Mouse (Mus musculus): ENCODE measurements around the gene Gpi1. TPM values are rescaled to one million over a fixed set of nuclear protein-coding genes. Genes with fewer than 3 reads are reported as not detected.

The Gpi1 gene
- total and polyA plus RNA-seq, 3 experiments: 278 to 693 (median 332) TPM

DNA sequence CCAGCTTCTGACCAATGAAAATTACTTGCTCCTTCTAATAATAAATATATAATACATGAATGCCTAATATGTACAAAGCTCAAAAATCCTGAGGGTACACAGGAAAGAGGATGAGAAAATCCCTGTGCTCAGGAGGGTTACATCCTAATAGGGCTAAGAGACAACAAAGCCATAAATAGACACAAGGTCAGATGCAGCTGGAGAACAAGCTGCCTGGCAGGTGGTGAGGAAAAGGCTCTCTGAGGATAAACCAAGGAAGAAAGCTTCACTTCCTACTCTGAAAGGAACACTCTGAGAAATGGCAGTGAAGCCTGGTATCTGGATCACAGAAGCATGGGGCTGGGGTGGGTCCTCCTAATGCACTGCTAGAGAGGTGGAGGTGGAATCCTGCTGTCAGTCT, 36.3 kb upstream of the Gpi1 start:
- DNase-seq (ENCODE audit: extremely low read depth): no peak
- H3K4me3 ChIP-seq (replicated peaks in 1 of 3; ENCODE audit: low read depth in 2 of 3, low read length in 2 of 3, poor library complexity in 1 of 3): no peak overlapping the region
- TF ChIP-seq SIN3A (IDR thresholded peaks at IDR 0.05; ENCODE audit: low read length): 0 out of 2 replicates have a peak, but pooled peaks have one; percentile 6
- TF ChIP-seq E2F4 (IDR thresholded peaks at IDR 0.05; ENCODE audit: insufficient replicate concordance, low read depth, low read length): no peak
- H3K9ac ChIP-seq (ENCODE audit: insufficient read depth, low read depth): no peak overlapping the region
- H3K4me1 ChIP-seq (ENCODE audit: control insufficient read depth in 1 of 2, insufficient read depth in 2 of 2): peaks cover 0 to 66% of the 10 kb centered on the region in 2 experiments; a peak in 3 of 4 replicates
- H3K27ac ChIP-seq (ENCODE audit: insufficient read depth, low read depth): no peak overlapping the region
- in situ Hi-C loops (cut with MboI; ENCODE audit: low pct_ligation_motif_present, low pct_unique_long_range_greater_than_20kb, low sequenced_read_pairs): loop anchor here (25.0 kb wide), 1 partner anchor 396 kb away; the partner anchor contains the start of gene Kctd15
- H3K27me3 ChIP-seq (replicated peaks): no peaks in the 10 kb centered on the region
- H3K9me3 ChIP-seq (replicated peaks; ENCODE audit: low read length): no peaks in the 10 kb centered on the region
- H3K36me3 ChIP-seq (replicated peaks in 1 of 2; ENCODE audit: control insufficient read depth in 1 of 2, insufficient read depth in 1 of 2, low read length in 1 of 2): peaks cover 3 to 19% of the 10 kb centered on the region in 2 experiments
- no peaks in the 10 kb centered on the region for H3K79me2 ChIP-seq (replicated peaks; ENCODE audit: control insufficient read depth, extremely low read depth, insufficient read depth, poor library complexity, severe bottlenecking)
- dilution Hi-C loops (cut with MboI; ENCODE audit: extremely low pct_ligation_motif_present, extremely low pct_unique_long_range_greater_than_20kb, low sequenced_read_pairs): no loop called here
- H3K4me2 ChIP-seq (ENCODE audit: insufficient read depth, low read depth, poor library complexity, severe bottlenecking): peak overlapping the region; percentile 46; the same call in 1 of the 2 replicates

DNA sequence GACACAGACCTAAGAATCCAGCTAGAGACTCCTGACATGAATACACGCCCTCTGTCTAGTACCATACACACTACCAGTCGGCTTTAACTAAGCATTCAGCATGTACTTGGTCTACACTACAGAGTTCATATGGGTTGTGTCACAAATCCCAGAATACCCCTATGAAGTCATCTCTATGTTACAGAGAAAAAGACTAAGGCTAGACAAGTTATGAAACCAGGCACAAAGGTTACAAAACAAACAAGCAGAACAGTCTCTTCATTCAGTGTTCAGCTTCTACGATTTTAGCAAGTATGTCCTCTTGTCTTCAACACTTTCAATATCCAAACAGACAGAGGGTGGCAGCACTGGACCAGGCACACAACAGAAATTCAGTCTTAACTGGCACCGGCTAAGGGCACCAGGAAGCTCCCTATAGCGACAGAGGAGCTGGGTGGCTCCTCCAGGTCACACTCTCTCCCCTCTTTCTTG, 35.8 kb upstream of the Gpi1 start:
- peaks cover 0 to 61% of the 10 kb centered on the region in 2 experiments; a peak in 3 of 4 replicates for H3K4me1 ChIP-seq (ENCODE audit: control insufficient read depth in 1 of 2, insufficient read depth in 2 of 2)
- peak overlapping the region in 1 of 3 experiments; percentile 13 for H3K4me3 ChIP-seq (replicated peaks in 1 of 3; ENCODE audit: low read depth in 2 of 3, low read length in 2 of 3, poor library complexity in 1 of 3)
- DNase-seq (ENCODE audit: extremely low read depth): peak; percentile 83
- peak overlapping the region; percentile 23; the same call in 1 of the 2 replicates for H3K9ac ChIP-seq (ENCODE audit: insufficient read depth, low read depth)
- dilution Hi-C loops (cut with MboI; ENCODE audit: extremely low pct_ligation_motif_present, extremely low pct_unique_long_range_greater_than_20kb, low sequenced_read_pairs): no loop called here
- H3K9me3 ChIP-seq (replicated peaks; ENCODE audit: low read length): no peaks in the 10 kb centered on the region
- no peaks in the 10 kb centered on the region for H3K79me2 ChIP-seq (replicated peaks; ENCODE audit: control insufficient read depth, extremely low read depth, insufficient read depth, poor library complexity, severe bottlenecking)
- peak overlapping the region; percentile 46 for H3K4me2 ChIP-seq (ENCODE audit: insufficient read depth, low read depth, poor library complexity, severe bottlenecking)
- H3K27me3 ChIP-seq (replicated peaks): no peaks in the 10 kb centered on the region
- peaks cover 3 to 22% of the 10 kb centered on the region in 2 experiments for H3K36me3 ChIP-seq (replicated peaks in 1 of 2; ENCODE audit: control insufficient read depth in 1 of 2, insufficient read depth in 1 of 2, low read length in 1 of 2)
- no peak overlapping the region for H3K27ac ChIP-seq (ENCODE audit: insufficient read depth, low read depth)
- in situ Hi-C loops (cut with MboI; ENCODE audit: low pct_ligation_motif_present, low pct_unique_long_range_greater_than_20kb, low sequenced_read_pairs): loop anchor here (25.0 kb wide), 1 partner anchor 396 kb away; the partner anchor contains the start of gene Kctd15
- TF ChIP-seq JUND (conservative IDR thresholded peaks at IDR 0.05; ENCODE audit: low read depth, low read length) (no peak), ETS1 (conservative IDR thresholded peaks at IDR 0.05; ENCODE audit: low read depth, low read length) (no peak), TCF12 (IDR thresholded peaks at IDR 0.05; ENCODE audit: low read depth, low read length) (no peak), ZNF384 (IDR thresholded peaks at IDR 0.05; ENCODE audit: low read depth, low read length) (no peak), MAZ (IDR thresholded peaks at IDR 0.05; ENCODE audit: low read depth, low read length) (no peak), GABPA (IDR thresholded peaks at IDR 0.05; ENCODE audit: insufficient replicate concordance, low read depth, low read length) (no peak), MAFK (IDR thresholded peaks at IDR 0.05; ENCODE audit: insufficient replicate concordance, low read length) (no peak), ELF1 (IDR thresholded peaks at IDR 0.05; ENCODE audit: low read depth, low read length) (peak; percentile 42; the same call in 1 of the 2 replicates), POLR2AphosphoS2 (IDR thresholded peaks at IDR 0.05; ENCODE audit: low read depth, low read length) (no peak), MXI1 (IDR thresholded peaks at IDR 0.05; ENCODE audit: low read depth, low read length) (0 out of 2 replicates have a peak, but pooled peaks have one; percentile 31), NRF1 (IDR thresholded peaks at IDR 0.05; ENCODE audit: low read depth, low read length) (no peak), CTCF (conservative IDR thresholded peaks at IDR 0.05 in 1 of 2, IDR thresholded peaks at IDR 0.05 in 1 of 2; ENCODE audit: low read depth in 2 of 2, low read length in 2 of 2) (peak; percentile 17 to 92; a peak in 3 of 4 replicates), IRF4 (IDR thresholded peaks at IDR 0.05; ENCODE audit: low read depth, low read length) (no peak), BHLHE40 (IDR thresholded peaks at IDR 0.05; ENCODE audit: low read depth, low read length) (no peak), NELFE (IDR thresholded peaks at IDR 0.05; ENCODE audit: low read depth, low read length) (peak; percentile 19; the same call in 1 of the 2 replicates), SMC3 (IDR thresholded peaks at IDR 0.05; ENCODE audit: low read depth, low read length) (peak; percentile 90), RCOR1 (conservative IDR thresholded peaks at IDR 0.05; ENCODE audit: low read depth, low read length) (no peak), ZKSCAN1 (IDR thresholded peaks at IDR 0.05; ENCODE audit: borderline replicate concordance, low read depth, low read length) (no peak), ZC3H11A (IDR thresholded peaks at IDR 0.05; ENCODE audit: low read depth, low read length) (no peak), MEF2A (IDR thresholded peaks at IDR 0.05; ENCODE audit: borderline replicate concordance, low read depth, low read length) (no peak), CHD1 (IDR thresholded peaks at IDR 0.05; ENCODE audit: low read depth, low read length) (no peak), USF1 (IDR thresholded peaks at IDR 0.05; ENCODE audit: low read depth, low read length) (no peak), SIN3A (IDR thresholded peaks at IDR 0.05; ENCODE audit: low read length) (peak; percentile 72), JUN (IDR thresholded peaks at IDR 0.05; ENCODE audit: insufficient read depth, low read depth, low read length) (no peak), CHD2 (IDR thresholded peaks at IDR 0.05; ENCODE audit: low read length) (no peak), UBTF (IDR thresholded peaks at IDR 0.05; ENCODE audit: low read depth, low read length) (no peak), MAX (IDR thresholded peaks at IDR 0.05; ENCODE audit: low read length) (no peak), USF2 (conservative IDR thresholded peaks at IDR 0.05; ENCODE audit: low read depth, low read length) (no peak), MYC (IDR thresholded peaks at IDR 0.05; ENCODE audit: low read depth, low read length) (no peak), TBP (conservative IDR thresholded peaks at IDR 0.05; ENCODE audit: low read depth, low read length) (no peak), KAT2A (IDR thresholded peaks at IDR 0.05; ENCODE audit: insufficient replicate concordance, low read length) (no peak)
